Mouse (Mus musculus) lung, adult 18-20 months (tissue): ENCODE measurements around the gene Shroom3.

Source experiments
- DNase-seq, 2 experiments: peaks; one replicate each; pipeline ENCODE4 v3.0.0; 2022; ENCODE audit warnings: mixed read lengths in 2 of 2

Gene Shroom3

GRCm38 (mm10) chr5:92683351-92683807 lies at the start of gene Shroom3:
Shroom3 (plus strand) TSS chr5:92683435.
- peak; percentile 13 to 25 for DNase-seq

GRCm38 (mm10) chr5:92633526-92633925 lies 49.7 kb upstream of the Shroom3 start:
- DNase-seq: peak in 1 of 2 experiments; percentile 15

GRCm38 (mm10) chr5:92634916-92635315 lies 48.3 kb upstream of the Shroom3 start:
- DNase-seq: no peak

GRCm38 (mm10) chr5:92635891-92636290 lies 47.3 kb upstream of the Shroom3 start:
- DNase-seq: no peak

GRCm38 (mm10) chr5:92640861-92641260 lies 42.4 kb upstream of the Shroom3 start:
- DNase-seq: no peak

- peak; percentile 68 to 75 for DNase-seq
Observed at GRCm38 (mm10) chr5:92656256-92656655, 27.0 kb upstream of the Shroom3 start.

GRCm38 (mm10) chr5:92664321-92664720 lies 18.9 kb upstream of the Shroom3 start:
- DNase-seq: no peak

GRCm38 (mm10) chr5:92666860-92667259 lies 16.4 kb upstream of the Shroom3 start:
- no peak for DNase-seq

- peak; percentile 77 to 84 for DNase-seq
Observed at GRCm38 (mm10) chr5:92674859-92675573, 8.2 kb upstream of the Shroom3 start, which contains the start of gene Ccdc158. Ccdc158 (minus strand) TSS chr5:92675271.

GRCm38 (mm10) chr5:92675574-92675920 lies 7.7 kb upstream of the Shroom3 start:
- no peak for DNase-seq

- peak in 1 of 2 experiments; percentile 42 for DNase-seq
Observed at GRCm38 (mm10) chr5:92679441-92679840, 3.8 kb upstream of the Shroom3 start.

GRCm38 (mm10) chr5:92681861-92682260 lies 1.4 kb upstream of the Shroom3 start:
- no peak for DNase-seq

GRCm38 (mm10) chr5:92682621-92683348 lies 450 bp upstream of the Shroom3 start:
- DNase-seq: peak; percentile 34 to 50

GRCm38 (mm10) chr5:92683871-92684475 lies 738 bp downstream of the Shroom3 start:
- no peak for DNase-seq

GRCm38 (mm10) chr5:92684715-92685460 lies 1.7 kb downstream of the Shroom3 start:
- DNase-seq: no peak

- DNase-seq: no peak
Observed at GRCm38 (mm10) chr5:92688124-92688523, 4.9 kb downstream of the Shroom3 start.

GRCm38 (mm10) chr5:92688569-92688968 lies 5.3 kb downstream of the Shroom3 start:
- DNase-seq: no peak

- DNase-seq: peak; percentile 56 to 68
Observed at GRCm38 (mm10) chr5:92692206-92693007, 9.2 kb downstream of the Shroom3 start.

- no peak for DNase-seq
Observed at GRCm38 (mm10) chr5:92693744-92694143, 10.5 kb downstream of the Shroom3 start.

- no peak for DNase-seq
Observed at GRCm38 (mm10) chr5:92694316-92694995, 11.2 kb downstream of the Shroom3 start.

GRCm38 (mm10) chr5:92698131-92698836 lies 15.0 kb downstream of the Shroom3 start:
- no peak for DNase-seq
